Mouse (Mus musculus) lung, embryonic 15.5 days (tissue): ENCODE data around the gene Noa1. TPM values are rescaled to one million over a fixed set of nuclear protein-coding genes. Genes with fewer than 3 reads are reported as not detected.

Source experiments
- ATAC-seq: fragments of 200-750 bp; cut with Nextera tagmentation; 2 replicates; pipeline ENCODE4 v1.8.0; 2017; ENCODE audit warnings: moderate number of reproducible peaks, borderline replicate concordance; ENCODE audit not compliant: low FRiP score, low TSS enrichment; ENCODE audit errors: extremely low read depth
- H3K27ac ChIP-seq: fragments of 300-500 bp; sonication (generic); 2 replicates; pipeline ENCODE4 v1.5.1; 2015; ENCODE audit warnings: moderate library complexity, mild to moderate bottlenecking, inconsistent platforms
- H3K27me3 ChIP-seq: fragments of 300-500 bp; sonication (generic); 2 replicates; pipeline ENCODE4 v1.6.1; 2015; ENCODE audit warnings: inconsistent platforms
- H3K36me3 ChIP-seq: fragments of 300-500 bp; sonication (generic); 2 replicates; pipeline ENCODE4 v1.6.1; 2015; ENCODE audit warnings: inconsistent platforms
- H3K4me1 ChIP-seq: fragments of 300-500 bp; sonication (generic); 2 replicates; pipeline ENCODE4 v1.6.1; 2015; ENCODE audit warnings: inconsistent platforms
- H3K4me2 ChIP-seq: fragments of 300-500 bp; sonication (generic); 2 replicates; pipeline ENCODE4 v1.6.1; 2015; ENCODE audit warnings: inconsistent platforms, mild to moderate bottlenecking, moderate library complexity
- H3K4me3 ChIP-seq: fragments of 300-500 bp; sonication (generic); 2 replicates; pipeline ENCODE4 v1.5.1; 2015; ENCODE audit warnings: mild to moderate bottlenecking, inconsistent platforms
- H3K9ac ChIP-seq: fragments of 300-500 bp; sonication (generic); 2 replicates; pipeline ENCODE4 v1.6.1; 2015; ENCODE audit warnings: inconsistent platforms
- H3K9me3 ChIP-seq: fragments of 300-500 bp; sonication (generic); 2 replicates; pipeline ENCODE4 v1.6.1; 2016; ENCODE audit warnings: inconsistent platforms
- WGBS: fragments of 180-500 bp; shearing (Covaris S2); methylation state at CpG from one replicate; pipeline ENCODE4 v1.1.7; 2015; 5-methylcytosine and 5-hydroxymethylcytosine counted together
- polyA plus RNA-seq: library from polyadenylated mRNA; unstranded; fragments of >200 nt; fragmentation: Nextera tagmentation; extraction: Ambion mirVana; gene quantifications from 2 replicates; pipeline ENCODE4 v1.2.1, GENCODE M21; 2015

Gene Noa1
- polyA plus RNA-seq, 1 experiment from 2014 or later, result 28.4 TPM

DNA sequence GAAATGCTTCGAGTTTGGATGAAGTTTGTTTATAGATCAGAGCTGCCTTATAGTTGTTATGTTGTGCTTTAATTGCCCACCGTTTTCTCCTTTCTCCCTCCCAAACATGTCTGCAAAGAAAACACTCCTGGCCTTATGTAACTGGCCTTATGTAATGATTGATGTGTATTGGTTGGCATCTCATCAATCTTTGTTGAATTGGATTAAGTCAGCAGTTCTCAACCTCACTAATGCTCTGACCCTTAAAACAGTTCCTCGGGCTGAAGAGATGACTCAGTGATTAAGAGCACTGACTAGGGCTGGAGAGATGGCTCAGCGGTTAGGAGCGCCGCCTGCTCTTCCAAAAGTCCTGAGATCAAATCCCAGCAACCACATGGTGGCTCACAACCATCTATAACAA, 5.1 kb upstream of the Noa1 start:
- Histone ChIP-seq H3K27me3 (no peaks in the 10 kb centered on the region), H3K36me3 (peaks cover 43% of the 10 kb centered on the region), H3K9me3 (no peaks in the 10 kb centered on the region), H3K4me2 (no peak overlapping the region), H3K9ac (no peak overlapping the region), H3K4me3 (no peak overlapping the region), H3K4me1 (peaks cover 11% of the 10 kb centered on the region; the same call in 1 of the 2 replicates), H3K27ac (no peak overlapping the region)
- 79% methylated on average over 6 of the region's 6 CpGs for WGBS
- no peak for ATAC-seq

DNA sequence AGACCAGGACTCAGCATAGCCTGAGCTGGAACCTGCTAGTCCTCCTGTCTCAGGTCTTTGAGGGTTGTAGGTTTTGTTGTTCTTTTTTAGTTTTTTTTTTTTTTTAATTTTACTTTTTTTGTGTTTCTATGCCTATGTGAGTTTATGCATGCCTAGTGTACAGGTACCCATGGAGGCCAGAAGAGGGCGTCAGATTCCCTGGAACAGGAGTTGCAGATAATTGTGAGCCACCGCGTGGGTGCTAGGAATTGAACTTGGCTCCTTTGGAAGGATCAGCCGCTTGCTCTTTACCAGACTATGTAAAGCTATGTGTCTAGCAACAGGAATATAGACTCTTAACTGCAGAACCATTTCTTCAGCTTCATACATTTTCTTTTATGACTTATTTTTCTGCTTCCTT, 4.3 kb upstream of the Noa1 start:
- no peaks in the 10 kb centered on the region for H3K27me3 ChIP-seq
- H3K4me3 ChIP-seq, result no peak overlapping the region
- WGBS, result 97% methylated on average over 4 of the region's 4 CpGs
- no peak overlapping the region for H3K27ac ChIP-seq
- no peak for ATAC-seq
- H3K9ac ChIP-seq, result no peak overlapping the region
- no peak overlapping the region for H3K4me2 ChIP-seq
- H3K4me1 ChIP-seq, result peaks cover 11% of the 10 kb centered on the region; the same call in 1 of the 2 replicates
- peaks cover 40% of the 10 kb centered on the region for H3K36me3 ChIP-seq
- no peaks in the 10 kb centered on the region for H3K9me3 ChIP-seq

DNA sequence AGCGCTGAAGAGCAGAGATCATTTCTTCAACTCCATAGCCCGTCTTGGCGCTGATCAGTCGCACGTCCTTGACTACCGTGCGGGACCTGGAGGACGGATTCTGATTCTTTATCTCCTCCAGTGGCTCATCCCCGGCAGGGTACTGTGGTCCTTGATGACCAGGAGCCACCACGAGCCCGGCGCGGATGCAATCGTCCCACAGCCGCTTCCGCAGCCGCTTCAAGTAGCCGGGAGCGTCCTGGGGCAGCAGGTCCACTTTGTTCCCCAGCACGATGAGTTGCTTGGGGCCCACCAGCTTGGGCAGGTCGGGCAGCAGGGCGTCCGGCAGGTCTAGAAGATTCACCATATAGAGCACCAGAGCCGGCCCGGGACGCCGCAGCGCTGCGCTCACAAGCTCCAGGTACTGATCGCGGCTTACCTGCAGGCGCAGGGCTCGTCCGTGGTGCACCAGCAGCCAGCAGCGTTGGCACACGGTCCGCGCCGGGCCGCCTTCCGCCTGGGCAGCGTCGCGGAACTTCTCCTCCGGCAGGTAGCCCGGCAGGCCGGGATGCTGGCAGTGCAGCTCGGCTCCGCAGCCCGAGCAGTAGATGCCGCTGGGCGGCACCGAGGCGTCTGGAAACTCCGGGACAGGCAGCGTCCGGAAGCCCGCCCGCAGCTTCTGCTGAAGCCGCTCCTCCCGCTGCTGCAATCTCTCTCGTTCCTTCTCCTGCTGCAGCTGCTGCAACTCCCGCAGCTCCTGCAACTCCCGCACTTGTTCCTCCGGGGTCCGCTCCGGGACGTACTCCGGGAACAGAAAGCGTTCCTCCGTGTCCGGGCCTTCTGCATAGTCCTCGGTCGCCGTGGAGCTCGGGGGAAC, 605 bp downstream of the Noa1 start:
- Histone ChIP-seq H3K4me2 (peak overlapping the region; percentile 91), H3K27ac (no peak overlapping the region; the same call in 1 of the 2 replicates), H3K9ac (peak overlapping the region; percentile 73), H3K27me3 (no peaks in the 10 kb centered on the region), H3K9me3 (no peaks in the 10 kb centered on the region), H3K4me1 (peaks cover 26% of the 10 kb centered on the region), H3K4me3 (peak overlapping the region; percentile 67), H3K36me3 (peaks cover 29% of the 10 kb centered on the region)
- WGBS, result under 1% methylated on average over 75 of the region's 76 CpGs
- ATAC-seq, result peak; percentile 28

DNA sequence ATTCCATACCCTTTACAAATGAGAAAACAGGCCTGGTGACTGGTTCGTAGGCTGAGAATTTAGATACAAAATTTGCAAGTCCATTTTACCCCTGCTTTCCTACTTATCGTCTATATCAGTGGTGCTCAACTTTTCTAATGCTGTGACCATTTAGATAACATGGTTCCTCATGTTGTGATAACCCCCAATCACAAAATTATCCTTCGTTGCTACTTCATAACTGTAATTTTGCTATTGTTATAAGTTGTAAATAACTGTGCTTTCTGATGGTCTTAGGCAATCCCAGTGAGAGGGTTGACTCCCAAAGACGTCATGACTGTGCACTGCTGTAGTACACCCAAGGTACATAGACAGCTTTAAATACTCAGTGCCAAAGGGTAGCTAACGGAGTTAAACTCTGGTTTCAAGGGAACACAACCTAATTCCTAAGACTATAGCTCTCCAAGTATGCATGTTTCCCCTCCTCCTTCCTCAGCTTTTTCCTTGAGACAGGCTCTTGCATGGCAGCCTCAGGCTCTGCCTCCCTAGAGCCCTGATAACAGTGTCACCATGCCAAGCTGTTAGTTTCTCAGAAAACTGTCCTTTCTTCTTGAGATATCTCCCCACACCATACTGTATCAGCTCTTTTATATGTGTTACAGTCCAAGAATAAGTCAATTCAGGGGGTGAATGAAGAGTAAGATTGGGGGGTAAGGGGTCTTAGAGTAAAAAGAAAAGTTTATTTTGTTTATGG, 1.9 kb downstream of the Noa1 start:
- ATAC-seq, result no peak
- H3K36me3 ChIP-seq, result peaks cover 26% of the 10 kb centered on the region
- no peaks in the 10 kb centered on the region for H3K9me3 ChIP-seq
- peak overlapping the region; percentile 67 for H3K4me3 ChIP-seq
- peaks cover 26% of the 10 kb centered on the region for H3K4me1 ChIP-seq
- H3K9ac ChIP-seq, result peak overlapping the region; percentile 73; the same call in 1 of the 2 replicates
- H3K27ac ChIP-seq, result no peak overlapping the region
- peak overlapping the region; percentile 91 for H3K4me2 ChIP-seq
- no peaks in the 10 kb centered on the region for H3K27me3 ChIP-seq
- 70% methylated on average over 5 of the region's 5 CpGs for WGBS

DNA sequence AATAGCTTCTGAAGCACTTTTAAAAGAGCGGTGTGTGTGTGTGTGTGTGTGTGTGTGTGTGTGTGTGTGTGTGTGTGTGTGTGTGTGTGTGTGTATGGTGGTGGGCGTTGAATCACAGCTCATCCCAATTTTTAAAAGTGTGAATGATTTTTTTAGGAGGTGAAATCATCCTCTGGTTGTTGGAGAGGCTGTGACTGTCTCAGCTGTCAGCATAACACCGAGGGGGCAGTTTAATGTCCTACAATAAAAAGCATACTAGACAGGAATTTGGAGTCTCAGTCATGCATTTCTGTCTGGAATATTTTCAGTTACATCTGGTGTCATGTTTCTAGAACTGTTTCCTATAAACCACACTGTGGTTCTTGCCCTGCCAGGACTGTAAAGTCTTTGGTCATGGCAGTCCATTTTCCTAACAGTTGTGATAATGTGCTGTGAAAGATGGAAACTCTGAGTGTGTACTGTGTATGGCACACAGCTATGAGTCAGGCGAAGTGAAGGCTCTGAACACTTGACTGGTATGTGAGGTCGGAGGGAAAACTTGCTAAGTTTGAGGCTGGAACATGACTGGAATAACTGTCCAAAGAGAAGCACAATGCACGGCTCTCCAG, 8.5 kb downstream of the Noa1 start:
- ATAC-seq, result no peak
- 84% methylated on average over 6 of the region's 6 CpGs for WGBS

DNA sequence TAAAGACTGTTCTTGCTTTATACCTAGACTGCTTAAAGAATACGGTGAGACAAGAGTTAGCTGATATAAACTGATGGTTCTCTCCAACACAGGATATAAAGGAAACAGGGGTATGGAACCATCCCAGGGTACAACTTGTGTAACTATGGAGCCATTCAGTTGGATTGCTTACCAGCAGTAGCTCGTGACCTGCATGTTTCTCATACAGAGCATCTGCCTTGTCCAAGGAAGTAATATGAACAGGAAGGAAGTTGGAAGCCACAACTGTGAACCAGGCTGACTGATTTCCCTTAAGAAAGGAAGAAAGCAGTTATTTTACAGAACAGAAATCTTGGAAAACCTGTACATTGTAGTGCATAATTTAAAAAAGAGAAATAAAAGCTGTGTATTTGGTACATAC, 10.4 kb downstream of the Noa1 start:
- ATAC-seq, result no peak
- peaks cover 47% of the 10 kb centered on the region for H3K36me3 ChIP-seq
- 83% methylated on average over 2 of the region's 2 CpGs for WGBS

More for the DNA sequence above, 8.5 kb downstream of the Noa1 start:
- Histone ChIP-seq H3K27me3 (no peaks in the 10 kb centered on the region), H3K9me3 (no peaks in the 10 kb centered on the region), H3K9ac (no peak overlapping the region), H3K27ac (no peak overlapping the region), H3K4me3 (no peak overlapping the region), H3K4me2 (no peak overlapping the region), H3K36me3 (peaks cover 47% of the 10 kb centered on the region), H3K4me1 (no peaks in the 10 kb centered on the region)

DNA sequence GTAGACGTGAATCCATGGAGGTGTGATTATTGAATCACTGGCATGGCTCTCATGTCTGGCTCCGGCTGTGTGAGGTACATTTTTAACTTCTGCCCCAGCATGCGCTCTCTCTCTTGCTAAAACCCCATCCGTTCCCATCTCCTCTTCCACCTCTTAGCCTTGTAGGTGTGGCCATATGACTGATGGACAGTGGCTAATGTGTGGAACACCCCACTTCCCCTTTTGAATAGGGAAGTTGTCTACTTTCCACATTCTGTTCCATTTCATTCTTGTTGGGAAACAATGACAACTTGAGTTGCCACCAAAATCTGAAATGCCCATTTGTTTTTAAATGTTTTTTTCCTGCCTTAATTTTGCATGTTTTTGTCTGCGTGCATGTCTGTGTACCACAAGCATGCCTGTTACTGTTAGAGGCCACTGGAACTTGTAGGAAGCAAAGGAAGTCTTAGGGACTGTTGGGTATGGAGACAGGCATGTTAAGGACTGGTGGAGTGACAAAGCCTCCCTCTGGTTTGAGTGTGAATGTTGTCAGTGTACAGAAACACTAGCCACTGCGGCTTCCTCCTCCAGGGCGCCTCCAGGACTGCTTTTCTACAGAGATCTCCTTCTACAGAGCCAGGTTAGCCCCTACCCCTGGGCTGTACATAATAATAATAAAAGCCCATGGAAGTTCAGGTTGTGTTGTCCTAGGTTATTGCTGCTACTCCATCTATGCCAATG, 16.9 kb downstream of the Noa1 start:
- no peak for ATAC-seq
- peaks cover 67% of the 10 kb centered on the region for H3K36me3 ChIP-seq

More for the DNA sequence above, 10.4 kb downstream of the Noa1 start:
- no peak overlapping the region for H3K27ac ChIP-seq
- H3K27me3 ChIP-seq, result no peaks in the 10 kb centered on the region
- H3K4me3 ChIP-seq, result no peak overlapping the region
- H3K9ac ChIP-seq, result no peak overlapping the region
- H3K9me3 ChIP-seq, result no peaks in the 10 kb centered on the region
- H3K4me2 ChIP-seq, result no peak overlapping the region
- H3K4me1 ChIP-seq, result no peaks in the 10 kb centered on the region

DNA sequence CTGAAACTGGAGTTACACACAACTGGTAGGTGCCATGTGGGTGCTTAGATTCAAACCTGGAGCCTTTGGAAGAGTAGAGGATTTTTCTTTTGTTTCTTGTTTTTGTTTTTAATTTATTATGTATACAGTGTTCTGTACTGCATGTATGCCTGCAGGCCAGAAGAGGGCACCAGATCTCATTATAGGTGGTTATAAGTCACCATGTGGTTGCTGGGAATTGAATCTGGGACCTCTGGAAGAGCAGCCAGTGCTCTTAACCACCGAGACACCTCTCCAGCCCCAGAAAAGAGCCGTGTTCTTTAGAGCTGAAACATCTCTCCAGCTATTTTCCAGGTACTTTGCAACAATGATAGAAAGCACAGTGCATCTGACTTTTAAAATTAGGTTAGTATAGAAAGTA, 19.3 kb downstream of the Noa1 start:
- Histone ChIP-seq H3K4me2 (no peak overlapping the region), H3K9me3 (no peaks in the 10 kb centered on the region), H3K4me1 (no peaks in the 10 kb centered on the region), H3K27me3 (no peaks in the 10 kb centered on the region), H3K4me3 (no peak overlapping the region), H3K9ac (no peak overlapping the region), H3K27ac (no peak overlapping the region), H3K36me3 (peaks cover 65% of the 10 kb centered on the region)
- WGBS, result 83% methylated on average over 2 of the region's 2 CpGs
- ATAC-seq, result no peak

More for the DNA sequence above, 16.9 kb downstream of the Noa1 start:
- Histone ChIP-seq H3K9me3 (no peaks in the 10 kb centered on the region), H3K4me3 (no peak overlapping the region), H3K27me3 (no peaks in the 10 kb centered on the region), H3K9ac (no peak overlapping the region), H3K27ac (no peak overlapping the region), H3K4me2 (no peak overlapping the region), H3K4me1 (no peaks in the 10 kb centered on the region)
- WGBS, result 80% methylated on average over 7 of the region's 7 CpGs

DNA sequence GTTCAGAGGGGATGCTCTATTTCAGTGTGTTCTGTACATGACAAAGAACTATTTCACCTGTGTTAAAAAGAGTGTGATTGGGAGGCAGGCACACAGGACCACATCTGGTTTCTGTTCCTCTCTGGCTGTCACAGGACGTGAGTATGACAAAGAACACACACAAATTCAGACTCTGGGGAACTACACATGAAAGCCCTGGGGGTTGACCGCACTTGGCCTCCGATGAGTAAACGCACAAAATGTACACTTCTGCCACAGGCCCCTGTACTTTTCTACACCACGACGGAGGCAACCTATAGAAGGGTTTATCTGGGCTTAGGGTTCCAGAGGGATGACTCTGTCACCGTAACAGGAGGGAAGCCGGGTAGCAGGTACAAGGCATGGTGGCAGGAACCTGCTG, 20.2 kb downstream of the Noa1 start:
- H3K27ac ChIP-seq, result no peak overlapping the region
- no peak overlapping the region for H3K9ac ChIP-seq
- no peak overlapping the region for H3K4me3 ChIP-seq
- no peaks in the 10 kb centered on the region for H3K4me1 ChIP-seq
- no peak for ATAC-seq
- no peaks in the 10 kb centered on the region for H3K9me3 ChIP-seq
- no peaks in the 10 kb centered on the region for H3K27me3 ChIP-seq
- H3K4me2 ChIP-seq, result no peak overlapping the region
- peaks cover 62% of the 10 kb centered on the region for H3K36me3 ChIP-seq
- 75% methylated on average over 8 of the region's 8 CpGs for WGBS

DNA sequence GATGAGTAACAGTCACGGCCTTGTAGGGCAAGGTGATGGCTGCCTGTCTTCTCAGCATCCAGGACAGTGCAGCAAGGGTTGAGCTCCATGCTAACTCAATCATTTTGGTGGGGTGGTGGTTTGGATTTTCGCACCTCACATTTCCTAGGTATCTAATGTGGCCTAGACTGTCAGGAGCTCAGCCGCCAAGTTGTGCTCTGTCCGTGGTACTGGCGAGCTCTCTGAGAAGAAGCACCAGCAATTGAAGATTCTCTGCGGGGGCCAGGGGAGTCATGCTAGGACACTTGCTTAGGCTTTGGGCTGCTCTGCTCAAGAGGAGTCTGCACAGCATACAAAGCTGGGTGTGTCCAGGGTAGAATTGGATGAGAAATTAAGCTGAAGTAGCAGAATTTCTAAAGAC, 22.0 kb downstream of the Noa1 start:
- H3K4me2 ChIP-seq, result no peak overlapping the region
- H3K4me3 ChIP-seq, result no peak overlapping the region
- ATAC-seq, result no peak
- peaks cover 62% of the 10 kb centered on the region for H3K36me3 ChIP-seq
- no peak overlapping the region for H3K27ac ChIP-seq
- H3K4me1 ChIP-seq, result no peaks in the 10 kb centered on the region
- no peaks in the 10 kb centered on the region for H3K27me3 ChIP-seq
- H3K9ac ChIP-seq, result no peak overlapping the region
- no peaks in the 10 kb centered on the region for H3K9me3 ChIP-seq
- WGBS, result 78% methylated on average over 6 of the region's 6 CpGs

DNA sequence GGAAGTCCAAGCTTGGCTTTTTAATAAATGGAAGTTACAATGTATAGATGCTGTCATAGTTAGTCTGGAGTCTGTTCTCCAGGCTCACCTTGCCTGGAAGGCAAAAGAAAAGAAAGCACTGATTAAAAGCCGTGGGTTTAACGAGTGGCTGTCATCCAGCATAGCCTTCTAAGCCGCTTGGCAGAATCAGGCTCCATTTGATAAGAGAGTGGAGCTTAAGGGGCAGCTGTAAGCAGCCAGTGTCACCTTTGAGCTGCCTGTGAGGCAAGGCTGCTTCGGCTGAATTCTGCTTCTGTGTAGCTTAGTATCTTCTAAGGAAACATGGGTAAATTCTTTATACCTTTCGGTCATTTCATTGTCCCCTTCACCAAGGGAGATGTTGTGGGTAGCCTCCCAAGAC, 23.0 kb downstream of the Noa1 start:
- Histone ChIP-seq H3K36me3 (peaks cover 64% of the 10 kb centered on the region), H3K4me2 (no peak overlapping the region), H3K4me1 (no peaks in the 10 kb centered on the region), H3K9ac (no peak overlapping the region), H3K27ac (no peak overlapping the region), H3K9me3 (no peaks in the 10 kb centered on the region), H3K4me3 (no peak overlapping the region), H3K27me3 (no peaks in the 10 kb centered on the region)
- WGBS, result 78% methylated on average over 5 of the region's 5 CpGs
- ATAC-seq, result no peak
